Mouse (Mus musculus): ENCODE data around the gene Gm42791. TPM values are rescaled to one million over a fixed set of nuclear protein-coding genes. Genes with fewer than 3 reads are reported as not detected.

Gm42791 gene
- total RNA-seq, 2 experiments from 2014 or later, result not detected

DNA sequence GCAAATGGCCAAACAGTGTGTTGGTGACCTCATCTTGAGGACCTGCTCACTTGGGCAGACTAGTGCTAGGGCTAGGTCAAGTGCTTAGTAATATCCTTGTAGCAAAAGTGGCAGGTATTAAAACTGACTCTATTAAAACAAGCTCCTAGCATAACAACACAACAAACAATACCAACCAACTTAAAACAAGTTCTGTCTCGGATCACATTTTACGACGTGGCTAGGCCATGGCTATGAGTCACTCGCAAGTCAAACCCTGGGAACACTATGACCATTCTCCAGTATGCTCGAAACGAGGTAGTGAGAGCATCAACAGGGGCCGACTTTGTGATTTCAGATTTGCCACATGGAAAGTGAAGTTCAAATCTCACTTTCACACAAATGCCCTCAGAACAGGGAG, 99.1 kb downstream of the Gm42791 start:
- no peak for ATAC-seq (ENCODE audit: poor library complexity, severe bottlenecking)

DNA sequence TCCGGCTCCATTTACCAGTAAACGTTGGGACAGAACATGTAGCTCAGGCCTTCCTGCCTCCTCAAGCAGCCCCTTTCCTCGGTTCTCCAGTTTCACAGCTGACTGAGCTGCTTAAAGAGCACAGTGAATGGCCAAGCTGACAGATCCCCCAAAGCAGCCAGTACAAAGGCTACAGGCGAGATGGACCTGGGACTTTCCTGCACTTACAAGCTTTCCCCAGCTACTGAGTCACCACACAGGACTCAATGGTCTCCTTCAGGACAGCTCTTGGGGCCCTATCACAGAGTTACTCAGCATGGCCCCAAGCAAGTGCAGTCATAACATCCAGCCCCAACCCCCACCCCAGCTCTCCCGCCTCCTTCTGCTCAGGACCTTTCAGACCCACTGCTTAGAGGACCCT, 99.9 kb downstream of the Gm42791 start:
- no peak for ATAC-seq (ENCODE audit: poor library complexity, severe bottlenecking)

DNA sequence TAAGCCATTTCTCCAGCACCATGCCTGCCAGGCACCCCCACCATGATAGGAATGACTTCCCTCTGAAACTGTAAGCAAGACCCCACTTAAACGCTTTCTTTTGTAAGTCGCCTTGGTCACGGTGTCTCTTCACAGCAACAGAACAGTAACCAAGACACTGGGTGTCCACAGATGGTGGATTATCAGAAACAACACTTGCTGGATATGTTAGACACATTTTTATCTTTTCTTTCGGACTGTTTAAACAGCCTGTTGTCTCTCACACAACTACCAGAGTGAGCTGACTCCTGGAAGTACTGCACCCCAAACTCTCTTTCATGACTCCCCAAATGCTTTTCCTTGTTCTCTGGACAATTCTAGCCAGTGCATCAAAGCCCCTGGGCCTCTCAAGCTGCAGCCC, 104.7 kb downstream of the Gm42791 start:
- no peak for ATAC-seq (ENCODE audit: poor library complexity, severe bottlenecking)

DNA sequence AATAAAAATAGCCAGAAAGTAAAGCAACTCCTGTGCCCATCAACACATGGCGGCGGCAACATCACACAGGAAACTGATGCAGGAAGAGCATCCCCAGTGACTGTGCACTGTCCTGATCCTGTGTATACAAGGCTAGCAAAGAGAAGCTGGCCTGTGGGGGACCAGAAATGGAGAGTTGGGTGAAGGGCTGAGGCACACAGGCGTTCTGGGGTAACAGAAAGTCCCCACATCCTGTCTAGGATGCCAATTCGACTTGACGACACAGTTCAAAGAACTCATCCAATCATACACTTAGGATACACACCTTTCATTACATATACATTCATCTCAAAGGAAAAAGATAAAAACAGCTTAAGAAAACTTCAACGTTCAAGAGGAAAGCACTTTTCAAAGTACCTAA, 106.9 kb downstream of the Gm42791 start:
- no peak for ATAC-seq (ENCODE audit: poor library complexity, severe bottlenecking)

DNA sequence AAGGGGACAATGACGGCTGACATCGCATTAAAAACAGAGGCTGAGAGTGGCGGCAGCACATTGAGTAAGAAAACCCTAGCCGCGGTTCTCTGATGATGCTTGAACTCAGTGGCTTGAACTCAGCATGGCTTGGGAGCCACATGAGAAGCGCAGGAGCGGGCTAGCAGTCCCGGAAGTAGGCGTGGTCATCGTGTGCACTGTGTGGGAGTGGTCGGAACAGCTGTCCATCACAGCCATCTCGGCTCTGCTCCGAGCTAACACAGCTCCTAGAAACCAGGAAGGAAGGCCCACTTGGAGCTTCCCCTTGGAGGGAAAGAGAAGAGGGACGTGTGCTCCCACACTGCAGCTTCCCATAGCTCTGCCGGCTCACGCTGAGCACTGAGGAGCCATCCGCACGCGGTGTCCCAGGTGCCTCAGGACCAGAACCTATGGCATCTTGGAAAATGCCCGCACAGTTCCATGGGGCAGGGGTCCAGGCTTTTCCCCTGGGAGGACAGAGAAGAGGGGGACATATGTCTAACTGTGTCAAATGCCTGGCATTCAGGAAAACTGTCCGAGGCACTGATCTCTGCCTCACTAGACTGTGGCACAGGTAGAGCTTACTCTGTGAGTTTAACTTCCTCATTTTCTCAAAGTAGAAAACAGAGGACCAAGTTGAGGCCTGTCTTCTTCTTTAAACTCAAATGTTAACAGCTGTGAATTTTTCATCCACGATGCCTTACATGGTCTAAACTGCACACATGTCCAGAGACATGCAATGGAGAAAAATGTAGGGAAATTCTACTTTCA, 108.9 kb downstream of the Gm42791 start:
- ATAC-seq (ENCODE audit: poor library complexity, severe bottlenecking), result no peak

DNA sequence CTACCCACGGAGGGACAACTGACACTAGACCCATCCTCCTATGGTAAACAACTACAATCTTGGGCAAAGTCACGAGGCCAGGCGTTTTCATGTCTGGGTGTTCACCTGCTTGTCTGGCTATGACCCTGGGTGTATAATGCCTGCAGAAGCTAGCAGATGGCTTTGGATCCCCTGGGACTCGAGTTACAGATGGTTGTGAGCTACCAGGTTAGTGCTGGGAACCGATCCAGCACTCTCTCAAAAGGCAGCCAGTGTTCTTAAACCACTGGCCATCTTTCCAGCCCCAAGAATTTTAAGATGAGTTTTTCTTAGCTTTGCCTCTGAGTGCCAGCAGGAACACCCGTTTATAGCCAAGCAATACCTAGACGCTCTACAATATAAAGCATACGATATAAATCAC, 111.3 kb downstream of the Gm42791 start:
- ATAC-seq (ENCODE audit: poor library complexity, severe bottlenecking), result no peak

DNA sequence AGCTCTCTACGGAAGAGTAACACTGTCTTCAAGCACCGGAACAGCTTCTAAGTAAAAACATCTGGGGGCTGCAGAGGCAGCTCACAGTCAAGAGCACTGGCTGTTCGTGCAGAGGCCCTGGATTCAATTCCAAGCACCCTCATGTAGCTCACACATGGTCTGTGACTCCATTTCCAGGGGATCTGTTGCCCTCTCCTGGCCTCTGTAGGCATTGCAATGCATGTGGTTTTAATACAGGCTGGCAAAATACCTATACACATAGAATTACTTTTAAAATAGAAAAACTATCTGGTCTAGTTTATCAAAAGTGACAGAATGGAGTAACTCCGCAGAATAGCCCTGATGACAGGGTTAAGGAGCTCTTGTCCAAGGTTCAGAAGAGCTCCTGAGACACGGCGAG, 115.7 kb downstream of the Gm42791 start:
- peak; percentile 60; the same call in 1 of the 2 replicates for ATAC-seq (ENCODE audit: poor library complexity, severe bottlenecking)

DNA sequence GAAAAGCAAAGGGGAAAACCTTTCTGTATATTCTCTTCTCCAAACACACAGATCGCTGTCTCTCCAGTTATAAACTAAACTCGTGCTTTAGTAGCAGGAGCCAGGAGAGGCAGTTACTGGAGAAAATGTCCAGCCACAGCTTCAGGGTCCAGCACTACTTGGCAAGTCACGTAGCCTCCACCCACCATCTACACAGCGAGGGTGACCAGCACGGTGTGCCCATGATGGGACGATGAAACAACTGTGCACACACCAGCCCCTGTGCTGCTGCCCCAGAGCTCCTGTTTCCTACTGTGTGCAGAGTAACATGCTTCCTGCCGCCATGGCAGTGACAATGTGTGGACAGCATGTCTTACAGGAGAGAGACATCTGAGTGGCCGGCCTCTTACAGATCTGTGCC, 121.8 kb downstream of the Gm42791 start:
- ATAC-seq (ENCODE audit: poor library complexity, severe bottlenecking), result no peak

DNA sequence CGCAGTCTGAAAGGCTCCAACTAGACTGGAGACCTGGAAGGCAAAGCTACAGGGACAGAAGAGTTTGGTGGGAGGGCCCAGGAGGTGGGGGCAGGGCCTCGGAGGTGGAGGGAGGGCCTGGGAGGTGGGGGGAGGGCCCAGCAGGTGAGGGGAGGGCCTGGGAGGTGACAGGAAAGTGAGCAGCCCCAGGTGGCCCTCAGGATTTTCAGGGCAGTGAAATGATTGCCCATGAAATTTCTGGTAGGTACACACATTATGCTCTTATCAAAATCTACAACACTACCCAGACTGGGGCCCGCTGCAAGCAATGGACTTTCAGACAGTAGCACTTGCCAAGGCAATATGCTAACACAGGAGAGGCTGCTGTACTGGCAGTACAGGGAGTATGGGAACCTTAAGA, 125.4 kb downstream of the Gm42791 start:
- ATAC-seq (ENCODE audit: poor library complexity, severe bottlenecking), result no peak

DNA sequence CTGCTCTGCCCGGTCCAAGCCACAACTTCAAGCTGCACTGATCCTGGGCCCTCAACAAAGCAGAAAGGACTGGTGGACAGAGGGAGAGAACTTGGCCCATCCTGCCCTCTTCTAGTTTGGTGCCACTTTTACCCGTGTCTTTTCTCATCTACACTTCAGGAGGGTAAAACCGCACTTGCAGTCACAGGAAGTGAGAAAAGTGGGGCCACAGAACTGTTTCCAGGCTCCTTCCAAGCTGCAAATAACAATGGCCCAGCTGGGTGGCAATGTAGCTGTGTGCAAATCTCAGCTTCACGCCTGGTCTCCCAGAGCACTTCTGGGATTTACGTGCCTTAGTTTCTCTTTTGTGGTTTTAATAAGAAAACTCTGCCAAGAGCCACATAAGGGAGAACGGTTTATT, 127.2 kb downstream of the Gm42791 start:
- ATAC-seq (ENCODE audit: poor library complexity, severe bottlenecking), result peak; percentile 43; the same call in 1 of the 2 replicates

DNA sequence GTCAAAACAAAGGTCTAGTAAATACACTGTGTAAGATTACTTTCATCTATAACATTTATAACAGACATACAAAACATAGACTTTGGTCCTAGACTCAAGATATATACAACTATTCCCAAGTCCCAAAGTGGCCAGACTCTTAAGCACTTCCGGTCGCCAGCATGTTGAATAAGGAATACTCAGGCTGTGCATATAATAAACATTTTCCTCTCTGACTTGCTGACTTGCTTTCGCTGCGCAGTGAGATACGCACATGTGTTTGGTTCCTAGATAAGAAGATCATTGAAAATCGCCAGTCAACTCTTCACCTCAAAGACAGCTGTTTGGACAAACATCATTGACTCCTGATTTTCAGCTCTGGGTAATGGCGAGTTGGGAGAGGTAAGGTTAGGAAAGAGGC, 127.8 kb downstream of the Gm42791 start:
- no peak for ATAC-seq (ENCODE audit: poor library complexity, severe bottlenecking)

DNA sequence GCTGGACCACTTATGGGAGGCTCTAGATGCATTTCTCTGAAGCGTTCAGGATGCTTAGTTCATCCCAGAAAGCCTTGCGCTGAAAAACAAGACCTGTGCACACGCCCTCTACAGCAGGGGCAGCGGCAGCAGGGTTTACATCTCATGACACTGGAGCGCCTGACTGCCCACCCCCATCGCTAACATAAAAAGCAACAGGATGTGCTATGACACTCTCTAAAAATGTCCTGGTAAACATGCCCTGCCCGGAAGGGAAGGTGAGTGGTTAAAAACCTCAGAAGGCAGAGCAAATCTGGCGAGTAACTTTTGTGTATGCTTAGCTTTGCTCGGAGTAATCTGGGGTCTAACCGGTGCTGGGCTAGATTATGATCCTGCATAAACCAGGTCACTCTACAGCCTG, 128.4 kb downstream of the Gm42791 start:
- peak; percentile 64 for ATAC-seq (ENCODE audit: poor library complexity, severe bottlenecking)

DNA sequence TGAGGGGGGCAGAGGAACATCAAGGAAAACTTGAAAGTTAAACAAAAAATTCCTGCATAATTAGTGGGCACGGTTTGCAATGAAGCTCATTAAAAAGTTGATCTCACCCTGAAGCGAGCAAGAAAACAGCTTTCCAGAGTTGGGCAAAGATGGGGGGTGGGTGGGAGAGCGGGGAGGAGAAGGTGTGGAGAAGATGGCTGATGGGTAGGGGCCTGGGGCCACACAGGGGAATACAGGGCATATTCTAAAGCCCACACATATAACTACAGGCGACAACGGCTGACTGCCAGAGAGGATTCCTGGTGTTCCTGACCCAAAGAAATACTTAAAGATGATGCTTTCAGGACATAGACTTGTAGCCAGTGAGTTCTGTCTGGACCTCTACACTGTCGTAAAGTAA, 131.5 kb downstream of the Gm42791 start:
- no peak for ATAC-seq (ENCODE audit: poor library complexity, severe bottlenecking)

DNA sequence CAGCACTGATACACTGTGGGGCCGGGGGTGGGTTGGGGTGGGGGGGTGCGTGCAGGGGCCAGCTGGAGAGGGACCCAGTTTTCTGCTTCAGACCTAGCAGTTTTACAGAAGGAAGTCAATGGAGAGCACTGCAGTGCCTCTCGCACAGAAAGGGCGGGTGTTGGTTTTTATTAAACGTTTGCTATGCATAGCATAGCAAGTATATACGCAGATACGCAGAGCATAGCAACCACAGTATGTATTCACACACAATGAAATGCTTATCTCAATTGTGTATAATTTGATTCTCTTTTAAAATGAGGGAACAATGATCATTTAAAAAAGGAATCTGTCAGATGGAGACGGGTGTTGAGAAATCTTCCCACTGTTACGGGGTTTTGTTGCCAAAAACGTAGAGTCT, 132.1 kb downstream of the Gm42791 start:
- ATAC-seq (ENCODE audit: poor library complexity, severe bottlenecking), result no peak

DNA sequence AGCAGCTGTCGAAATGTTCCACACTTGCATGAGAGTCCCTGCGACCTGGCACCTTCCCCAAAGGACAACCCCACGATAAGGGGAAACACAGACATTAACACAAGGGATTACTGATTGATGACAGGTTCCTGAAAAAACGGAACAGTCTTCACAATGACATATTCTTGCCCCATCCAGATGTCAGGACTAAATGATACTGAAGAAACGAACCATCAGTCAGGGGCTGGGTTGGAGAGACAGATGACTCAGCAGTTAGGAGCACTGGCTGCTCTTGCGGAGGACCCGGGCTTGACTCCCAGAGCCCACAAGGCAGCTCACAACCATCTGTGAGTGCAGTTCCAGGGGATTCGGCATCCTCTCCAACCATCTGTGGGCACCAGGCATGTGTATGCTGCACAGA, 132.8 kb downstream of the Gm42791 start:
- no peak for ATAC-seq (ENCODE audit: poor library complexity, severe bottlenecking)

DNA sequence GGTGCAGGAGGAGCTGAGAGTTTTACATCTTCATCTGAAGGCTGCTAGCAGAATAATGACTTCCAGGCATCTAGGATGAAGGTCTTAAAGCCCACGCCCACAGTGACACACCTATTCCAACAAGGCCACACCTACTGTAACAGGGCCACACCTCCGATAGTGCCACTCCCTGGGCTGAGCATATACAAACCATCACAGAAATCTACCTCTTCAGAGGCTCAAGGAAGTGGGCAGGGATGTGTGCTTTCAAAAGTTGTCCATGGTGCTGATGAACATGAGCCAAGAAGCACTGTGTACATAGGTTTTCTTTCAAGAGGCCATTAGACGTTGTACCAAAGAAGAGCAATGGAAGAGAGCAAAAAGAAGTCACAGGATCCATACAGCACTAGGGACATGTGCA, 137.4 kb downstream of the Gm42791 start:
- ATAC-seq (ENCODE audit: poor library complexity, severe bottlenecking), result no peak

DNA sequence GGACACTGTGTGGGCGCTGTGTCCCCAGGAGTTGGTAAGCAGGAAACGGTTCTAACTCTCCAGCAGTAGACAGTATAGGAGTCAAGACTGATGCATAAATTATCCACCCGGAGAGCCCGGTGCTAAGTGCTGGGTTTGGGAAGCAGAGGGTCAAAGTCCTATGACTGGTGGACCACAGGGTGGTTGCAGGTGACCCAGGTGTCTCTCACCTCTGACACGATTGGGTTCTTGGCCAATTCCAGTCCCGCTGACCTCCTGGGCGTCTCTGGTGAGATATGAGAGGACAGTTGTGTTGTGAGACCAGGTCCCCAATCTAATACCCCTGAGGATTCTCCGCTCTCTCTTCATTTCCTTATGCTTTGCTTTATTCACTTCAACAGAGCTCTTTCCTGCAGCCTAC, 139.9 kb downstream of the Gm42791 start:
- ATAC-seq (ENCODE audit: poor library complexity, severe bottlenecking), result no peak

DNA sequence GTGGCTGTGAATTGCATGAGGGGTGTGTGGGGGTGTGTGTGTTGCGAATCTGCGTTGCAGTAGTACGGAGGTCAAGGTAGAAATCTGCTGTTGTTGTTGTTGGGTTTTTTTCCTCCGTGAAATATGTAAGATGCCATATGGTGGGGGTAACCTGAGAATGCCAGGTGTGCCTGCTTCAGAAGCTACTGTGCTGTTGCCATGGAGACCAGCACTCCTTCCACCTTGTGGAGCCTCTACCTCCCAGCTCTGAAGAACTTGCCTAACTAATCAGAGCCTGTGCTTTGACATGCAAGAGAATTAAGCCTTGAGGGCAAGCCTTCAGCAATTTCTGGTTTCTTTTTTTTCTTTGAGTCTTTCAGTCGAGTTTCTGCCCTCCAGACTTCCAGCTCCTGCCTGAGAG, 140.8 kb downstream of the Gm42791 start:
- no peak for ATAC-seq (ENCODE audit: poor library complexity, severe bottlenecking)

DNA sequence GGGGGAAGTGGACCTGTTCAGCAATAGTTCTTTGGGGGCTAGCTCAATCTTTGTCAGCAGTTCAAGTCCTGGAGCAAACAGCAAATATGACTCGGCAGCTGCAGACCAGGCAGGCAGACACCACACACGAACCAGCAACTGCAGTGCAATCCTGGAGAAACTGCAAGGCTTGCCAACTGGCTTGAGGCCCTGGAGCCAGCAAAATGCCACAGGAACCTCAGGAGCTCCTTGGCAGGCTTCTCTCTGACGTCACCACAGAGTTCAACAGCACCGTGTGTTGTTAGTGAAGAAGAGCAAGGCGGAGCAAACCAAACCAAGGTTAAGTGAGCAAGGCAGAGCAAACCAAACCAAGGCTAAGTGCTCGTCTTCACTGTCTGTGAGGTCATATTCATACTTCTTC, 145.4 kb downstream of the Gm42791 start:
- no peak for ATAC-seq (ENCODE audit: poor library complexity, severe bottlenecking)

DNA sequence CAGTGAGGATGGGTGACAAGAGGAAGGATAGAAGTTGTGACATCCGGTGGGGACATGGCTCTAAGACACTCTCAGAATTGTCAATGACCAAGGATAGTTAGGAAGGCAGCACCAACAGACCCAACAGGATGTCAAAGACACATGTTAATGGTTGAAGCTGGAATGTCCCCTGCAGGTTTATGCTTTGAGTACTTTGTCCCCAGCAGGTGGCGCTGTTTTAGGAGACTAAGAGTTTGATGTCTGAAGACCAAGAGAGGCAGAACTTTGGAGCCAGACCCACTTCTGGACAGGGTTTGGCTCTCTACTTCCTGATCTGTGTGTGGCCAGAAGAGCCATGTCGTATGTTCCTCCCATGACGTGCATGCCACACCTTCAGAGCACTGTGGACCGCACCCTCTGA, 147.9 kb downstream of the Gm42791 start:
- ATAC-seq (ENCODE audit: poor library complexity, severe bottlenecking), result no peak
